Mouse (Mus musculus) neural tube, embryonic 14.5 days (tissue): ENCODE data around the gene Adgrg7. TPM values are rescaled to one million over a fixed set of nuclear protein-coding genes. Genes with fewer than 3 reads are reported as not detected.

Source experiments
- ATAC-seq: fragments of 200-750 bp; cut with Nextera tagmentation; 2 replicates; pipeline ENCODE4 v1.8.0; 2017; ENCODE audit warnings: low read depth, mild to moderate bottlenecking, moderate TSS enrichment, moderate library complexity
- H3K27ac ChIP-seq: fragments of 300-500 bp; sonication (generic); 2 replicates; pipeline ENCODE4 v1.5.1; 2014; ENCODE audit warnings: low read depth, mild to moderate bottlenecking, control low read depth, low read length, moderate library complexity, mixed read lengths
- H3K27me3 ChIP-seq: fragments of 300-500 bp; sonication (generic); 2 replicates; pipeline ENCODE4 v1.6.1; 2014; ENCODE audit warnings: low read length; ENCODE audit not compliant: control insufficient read depth, insufficient read depth
- H3K36me3 ChIP-seq: fragments of 300-500 bp; sonication (generic); 2 replicates; pipeline ENCODE4 v1.6.1; 2014; ENCODE audit warnings: low read length, mixed read lengths; ENCODE audit not compliant: control insufficient read depth, insufficient read depth
- H3K4me1 ChIP-seq: fragments of 300-500 bp; sonication (generic); 2 replicates; pipeline ENCODE4 v1.6.1; 2014; ENCODE audit warnings: low read length; ENCODE audit not compliant: control insufficient read depth, insufficient read depth
- H3K4me2 ChIP-seq: fragments of 300-500 bp; sonication (generic); 2 replicates; pipeline ENCODE4 v1.6.1; 2014; ENCODE audit warnings: mild to moderate bottlenecking, low read depth, low read length, control low read depth
- H3K4me3 ChIP-seq: fragments of 300-500 bp; sonication (generic); 2 replicates; pipeline ENCODE4 v1.5.1; 2014; ENCODE audit warnings: low read depth, low read length, control low read depth, mixed read lengths
- H3K9ac ChIP-seq: fragments of 300-500 bp; sonication (generic); replicated peaks from 2 replicates; pipeline ENCODE4 v1.6.1; 2014; ENCODE audit warnings: low read depth, mild to moderate bottlenecking, control low read depth, low read length, mixed read lengths
- H3K9me3 ChIP-seq: fragments of 300-500 bp; sonication (generic); 2 replicates; pipeline ENCODE4 v1.6.1; 2016; ENCODE audit warnings: low read length; ENCODE audit not compliant: control insufficient read depth
- WGBS: fragments of 180-500 bp; shearing (Covaris S2); extraction: QIAGEN DNeasy Blood & Tissue Kit; methylation state at CpG from one replicate; pipeline ENCODE4 v1.1.7; 2014; 5-methylcytosine and 5-hydroxymethylcytosine counted together
- polyA plus RNA-seq: library from polyadenylated mRNA; unstranded; fragments of >200 nt; fragmentation: Nextera tagmentation; extraction: Ambion mirVana; gene quantifications from 2 replicates; pipeline ENCODE4 v1.2.1, GENCODE M21; 2014

The Adgrg7 gene
- not detected in 2 replicates for polyA plus RNA-seq

DNA sequence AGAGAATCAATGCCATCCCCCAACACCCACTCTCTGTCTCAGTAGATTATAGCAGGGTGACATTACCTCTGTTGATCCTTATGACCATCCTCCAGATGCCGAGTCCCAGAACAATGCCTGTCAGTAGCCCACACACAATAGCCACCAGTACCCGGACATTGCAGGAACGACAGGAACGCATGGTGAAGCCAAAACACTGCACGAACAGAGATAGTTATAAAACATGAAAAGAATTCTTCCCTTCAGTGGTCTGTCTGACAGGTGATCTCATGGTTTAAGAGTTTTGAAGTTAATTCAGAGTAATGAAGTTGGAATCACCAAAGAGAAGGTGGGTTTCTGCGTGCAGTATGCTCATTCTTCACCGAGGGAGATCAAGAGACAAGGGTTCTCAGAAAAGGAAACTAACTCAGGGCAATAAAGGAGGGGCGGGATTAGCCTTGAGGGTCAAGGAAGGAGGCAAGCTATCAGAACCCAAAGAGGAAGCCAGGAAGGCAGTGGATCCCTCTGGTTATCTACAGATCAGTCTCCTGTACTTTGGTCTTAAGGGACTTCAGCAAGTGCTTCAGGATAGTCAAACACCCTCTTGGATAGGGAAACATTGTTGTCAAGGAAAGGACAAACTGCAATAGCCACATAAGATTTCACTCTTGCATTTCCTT lies at the start of gene Adgrg7:
TSS of gene Adgrg7 (minus strand) at position 375 of the 659 bp plus-strand sequence.
- no peak within 1 kb of the TSS for H3K4me3 ChIP-seq
- H3K9ac ChIP-seq = no peak within 1 kb of the TSS
- no peaks in the 10 kb centered on the region for H3K27me3 ChIP-seq
- no peak within 1 kb of the TSS for H3K27ac ChIP-seq
- no peaks in the 10 kb centered on the region for H3K4me1 ChIP-seq
- 64% methylated on average over 8 of the region's 8 CpGs for WGBS
- no peaks in the 10 kb centered on the region for H3K36me3 ChIP-seq
- H3K4me2 ChIP-seq = no peak within 1 kb of the TSS
- no peak for ATAC-seq
- no peaks in the 10 kb centered on the region for H3K9me3 ChIP-seq

DNA sequence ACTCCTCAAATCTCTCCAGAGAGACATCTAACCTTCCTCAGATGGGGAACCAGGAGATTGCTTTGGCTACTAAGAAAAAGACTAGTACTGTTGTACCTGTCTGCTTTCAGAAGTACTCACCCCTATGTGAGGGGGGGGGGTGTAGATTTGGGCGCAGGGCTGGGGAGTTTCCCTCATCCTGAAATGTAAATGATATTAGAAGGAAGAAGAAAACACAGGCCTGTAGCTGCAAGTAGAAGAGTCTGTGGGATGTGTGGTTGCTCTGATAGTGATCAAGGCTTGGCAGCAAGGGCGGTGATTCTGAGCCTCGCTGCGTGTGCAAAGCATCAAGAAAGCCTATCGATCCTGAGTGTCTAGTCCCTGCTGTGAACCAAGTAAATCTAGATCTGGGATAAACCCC lies 47.3 kb upstream of the Adgrg7 start:
- no peak overlapping the region for H3K27ac ChIP-seq
- H3K27me3 ChIP-seq = no peaks in the 10 kb centered on the region
- H3K36me3 ChIP-seq = no peaks in the 10 kb centered on the region
- 89% methylated on average over 5 of the region's 5 CpGs for WGBS
- no peak overlapping the region for H3K4me3 ChIP-seq
- no peak overlapping the region for H3K4me2 ChIP-seq
- no peak for ATAC-seq
- H3K4me1 ChIP-seq = no peaks in the 10 kb centered on the region
- H3K9ac ChIP-seq = no peak overlapping the region
- H3K9me3 ChIP-seq = no peaks in the 10 kb centered on the region

DNA sequence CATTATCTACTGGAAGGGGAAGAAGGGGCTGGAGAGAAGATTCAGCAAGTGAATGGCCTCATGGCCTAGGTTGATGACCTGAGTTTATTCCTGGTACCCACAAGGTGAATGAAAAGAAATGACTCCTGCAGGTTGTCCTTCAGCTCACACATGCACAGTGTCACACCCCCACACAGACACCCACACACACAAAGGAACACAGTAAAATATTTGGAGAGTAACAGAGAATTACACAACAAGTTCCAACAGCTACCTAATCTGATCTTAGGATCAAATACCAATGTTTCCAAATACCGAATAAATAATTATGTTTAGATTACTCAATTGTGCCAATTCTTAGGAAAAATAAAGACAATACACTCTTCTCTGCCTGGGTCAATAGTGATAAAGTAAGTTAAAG lies 37.7 kb upstream of the Adgrg7 start:
- Histone ChIP-seq H3K9ac (no peak overlapping the region), H3K4me2 (no peak overlapping the region), H3K4me3 (no peak overlapping the region), H3K27ac (no peak overlapping the region), H3K4me1 (no peaks in the 10 kb centered on the region), H3K27me3 (no peaks in the 10 kb centered on the region), H3K9me3 (no peaks in the 10 kb centered on the region), H3K36me3 (no peaks in the 10 kb centered on the region)
- no peak for ATAC-seq
- 93% methylated on average over 1 of the region's 1 CpGs for WGBS

- H3K4me2 ChIP-seq = no peak overlapping the region
- H3K27me3 ChIP-seq = no peaks in the 10 kb centered on the region
- ATAC-seq = no peak
- H3K27ac ChIP-seq = no peak overlapping the region
- H3K4me3 ChIP-seq = no peak overlapping the region
- H3K9ac ChIP-seq = no peak overlapping the region
- H3K4me1 ChIP-seq = no peaks in the 10 kb centered on the region
- H3K9me3 ChIP-seq = no peaks in the 10 kb centered on the region
- no peaks in the 10 kb centered on the region for H3K36me3 ChIP-seq
- 91% methylated on average over 2 of the region's 2 CpGs for WGBS
These were observed 36.3 kb upstream of the Adgrg7 start for GRCm38 (mm10) chr16:56831986-56832385.

- 93% methylated on average over 6 of the region's 6 CpGs for WGBS
These were observed 5.9 kb upstream of the Adgrg7 start for GRCm38 (mm10) chr16:56801370-56802109.

DNA sequence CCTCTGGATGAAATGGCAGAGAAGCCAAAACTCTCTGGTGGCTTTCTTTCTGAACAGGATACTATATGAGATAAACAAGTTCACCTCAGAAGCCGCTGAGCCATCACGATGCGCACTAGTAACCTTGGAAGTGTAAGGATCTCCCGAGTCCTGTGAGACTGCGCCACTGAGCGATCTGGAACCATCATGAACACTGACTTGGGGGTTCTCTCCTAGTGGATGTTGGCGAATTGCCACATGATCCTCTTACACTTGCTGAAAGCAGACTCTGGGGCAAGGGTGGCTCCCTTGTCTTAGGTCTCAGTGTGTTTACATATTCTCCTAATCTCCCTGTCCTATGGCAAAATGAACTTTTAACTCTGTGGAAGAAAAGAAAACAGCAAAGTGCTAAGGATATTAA lies 5.3 kb upstream of the Adgrg7 start:
- Histone ChIP-seq H3K9ac (no peak overlapping the region), H3K27me3 (no peaks in the 10 kb centered on the region), H3K4me3 (no peak overlapping the region), H3K4me2 (no peak overlapping the region), H3K4me1 (no peaks in the 10 kb centered on the region), H3K36me3 (no peaks in the 10 kb centered on the region), H3K27ac (no peak overlapping the region), H3K9me3 (no peaks in the 10 kb centered on the region)
- 90% methylated on average over 7 of the region's 7 CpGs for WGBS
- no peak for ATAC-seq

More at GRCm38 (mm10) chr16:56801370-56802109, 5.9 kb upstream of the Adgrg7 start:
- H3K36me3 ChIP-seq = no peaks in the 10 kb centered on the region
- H3K4me1 ChIP-seq = no peaks in the 10 kb centered on the region
- no peak for ATAC-seq
- no peak overlapping the region for H3K9ac ChIP-seq
- no peak overlapping the region for H3K4me2 ChIP-seq
- H3K27me3 ChIP-seq = no peaks in the 10 kb centered on the region
- H3K27ac ChIP-seq = no peak overlapping the region
- H3K4me3 ChIP-seq = no peak overlapping the region
- no peaks in the 10 kb centered on the region for H3K9me3 ChIP-seq

GRCm38 (mm10) chr16:56800469-56800868 lies 4.8 kb upstream of the Adgrg7 start:
- H3K4me3 ChIP-seq = no peak overlapping the region
- no peaks in the 10 kb centered on the region for H3K36me3 ChIP-seq
- H3K4me1 ChIP-seq = no peaks in the 10 kb centered on the region
- H3K27me3 ChIP-seq = no peaks in the 10 kb centered on the region
- no peak overlapping the region for H3K27ac ChIP-seq
- H3K9ac ChIP-seq = no peak overlapping the region
- H3K9me3 ChIP-seq = no peaks in the 10 kb centered on the region
- ATAC-seq = no peak
- H3K4me2 ChIP-seq = no peak overlapping the region
- 46% methylated on average over 2 of the region's 2 CpGs for WGBS

DNA sequence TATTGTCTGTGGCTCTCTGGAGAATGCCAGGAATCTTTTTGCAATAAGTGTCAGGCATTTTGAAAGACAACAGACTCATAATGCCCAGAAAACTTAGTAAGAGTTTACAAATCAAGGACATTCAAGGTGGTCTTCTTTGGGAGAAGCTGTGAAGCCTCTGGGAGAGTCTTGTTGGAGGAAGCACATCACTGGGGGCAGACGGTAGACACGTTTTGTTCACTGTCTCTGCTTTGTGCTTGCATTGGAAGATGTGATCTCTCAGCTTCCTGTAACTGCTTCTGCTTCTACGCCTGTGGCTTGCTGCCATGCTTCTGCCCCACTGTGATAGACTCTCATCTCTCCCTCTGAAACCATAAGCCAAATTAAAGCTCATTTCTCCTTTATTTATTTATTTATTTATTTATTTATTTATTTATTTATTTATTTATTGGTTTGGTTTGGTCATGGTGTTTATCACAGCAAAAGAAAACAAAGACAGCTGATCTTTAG lies 3.9 kb upstream of the Adgrg7 start:
- WGBS = 86% methylated on average over 3 of the region's 3 CpGs

GRCm38 (mm10) chr16:56798873-56799272 lies 3.2 kb upstream of the Adgrg7 start:
- Histone ChIP-seq H3K27me3 (no peaks in the 10 kb centered on the region), H3K36me3 (no peaks in the 10 kb centered on the region), H3K4me3 (no peak overlapping the region), H3K4me1 (no peaks in the 10 kb centered on the region), H3K9me3 (no peaks in the 10 kb centered on the region), H3K27ac (no peak overlapping the region), H3K9ac (no peak overlapping the region), H3K4me2 (no peak overlapping the region)
- ATAC-seq = no peak
- 81% methylated on average over 7 of the region's 7 CpGs for WGBS

More for the DNA sequence above, 3.9 kb upstream of the Adgrg7 start:
- ATAC-seq = no peak
- no peak overlapping the region for H3K4me2 ChIP-seq
- no peaks in the 10 kb centered on the region for H3K9me3 ChIP-seq
- no peak overlapping the region for H3K4me3 ChIP-seq
- no peak overlapping the region for H3K27ac ChIP-seq
- no peaks in the 10 kb centered on the region for H3K27me3 ChIP-seq
- H3K4me1 ChIP-seq = no peaks in the 10 kb centered on the region
- no peak overlapping the region for H3K9ac ChIP-seq
- no peaks in the 10 kb centered on the region for H3K36me3 ChIP-seq
